Mouse (Mus musculus): ENCODE measurements at regions not wholly inside any gene's neighbourhood (a gene's known extent, or its start where the extent isn't known, plus 50 kb on each side); places are given as distances from the start of the nearest gene placed in this dataset.

GRCm38 (mm10) chr8:101815121-101815520, 970.3 kb downstream of the Cdh11 start:
- peak in 1 of 2 experiments; percentile 1 for DNase-seq

GRCm38 (mm10) chr8:101803561-101803960, 981.9 kb downstream of the Cdh11 start:
- no peak for DNase-seq

- no peak for DNase-seq
These were observed 983.3 kb downstream of the Cdh11 start for GRCm38 (mm10) chr8:101802119-101802518.

- DNase-seq = no peak
These were observed 994.7 kb downstream of the Cdh11 start for GRCm38 (mm10) chr8:101790785-101791184.

- no peak for DNase-seq
These were observed 998.6 kb downstream of the Cdh11 start for GRCm38 (mm10) chr8:101786876-101787275.

GRCm38 (mm10) chr8:101782556-101782955, 1002.9 kb downstream of the Cdh11 start:
- DNase-seq = no peak

- DNase-seq = no peak
These were observed 1003.5 kb downstream of the Cdh11 start for GRCm38 (mm10) chr8:101781942-101782341.

GRCm38 (mm10) chr8:101779966-101780365, 1005.5 kb downstream of the Cdh11 start:
- DNase-seq = no peak

- no peak for DNase-seq
These were observed 1017.9 kb downstream of the Cdh11 start for GRCm38 (mm10) chr8:101767588-101767987.
